Mouse (Mus musculus): ENCODE measurements around the gene Ext2. TPM values are rescaled to one million over a fixed set of nuclear protein-coding genes. Genes with fewer than 3 reads are reported as not detected.

Ext2 gene
- total and polyA plus RNA-seq, 3 experiments, result 28.9 to 44.0 (median 43.8) TPM

- H3K27ac ChIP-seq, result no peak overlapping the region
- H3K4me1 ChIP-seq (ENCODE audit: control insufficient read depth, insufficient read depth, low read length), result no peaks in the 10 kb centered on the region
- H3K4me3 ChIP-seq, result no peak overlapping the region
- no peak for TF ChIP-seq EP300 (IDR thresholded peaks at IDR 0.05; ENCODE audit: insufficient read depth, low read depth, low read length)
- no peak for TF ChIP-seq CTCF (IDR thresholded peaks at IDR 0.05)
- TF ChIP-seq POLR2A (IDR thresholded peaks at IDR 0.05; ENCODE audit: insufficient read depth, low read depth, low read length), result no peak
- 68% methylated on average over 16 of the region's 16 CpGs for whole genome bisulfite sequencing
- H3K79me2 ChIP-seq (replicated peaks; ENCODE audit: control insufficient read depth, insufficient read depth, low read length), result no peaks in the 10 kb centered on the region
- intact Hi-C loops (cut with DNase I), result no loop called here
- no peak for DNase-seq
- no peak overlapping the region for H3K9ac ChIP-seq (ENCODE audit: low read depth, low read length)
- H3K27me3 ChIP-seq (ENCODE audit: control insufficient read depth, insufficient read depth, low read length), result no peaks in the 10 kb centered on the region
- no peaks in the 10 kb centered on the region for H3K36me3 ChIP-seq (ENCODE audit: control insufficient read depth, insufficient read depth, low read length)
Measured at GRCm38 (mm10) chr2:93779081-93779896, 43.1 kb downstream of the Ext2 start.

- no peaks in the 10 kb centered on the region for H3K36me3 ChIP-seq (ENCODE audit: control insufficient read depth, insufficient read depth, low read length)
- DNase-seq, result no peak
- no peaks in the 10 kb centered on the region for H3K4me1 ChIP-seq (ENCODE audit: control insufficient read depth, insufficient read depth, low read length)
- 91% methylated on average over 5 of the region's 5 CpGs for WGBS
- intact Hi-C loops (cut with DNase I), result no loop called here
- no peak for TF ChIP-seq EP300 (IDR thresholded peaks at IDR 0.05; ENCODE audit: insufficient read depth, low read depth, low read length)
- TF ChIP-seq POLR2A (IDR thresholded peaks at IDR 0.05; ENCODE audit: insufficient read depth, low read depth, low read length), result no peak
- no peak for TF ChIP-seq CTCF (IDR thresholded peaks at IDR 0.05)
- no peak overlapping the region for H3K27ac ChIP-seq
- H3K27me3 ChIP-seq (ENCODE audit: control insufficient read depth, insufficient read depth, low read length), result no peaks in the 10 kb centered on the region
- H3K4me3 ChIP-seq, result no peak overlapping the region
- H3K79me2 ChIP-seq (replicated peaks; ENCODE audit: control insufficient read depth, insufficient read depth, low read length), result no peaks in the 10 kb centered on the region
- H3K9ac ChIP-seq (ENCODE audit: low read depth, low read length), result no peak overlapping the region
Measured at GRCm38 (mm10) chr2:93778616-93779015, 43.8 kb downstream of the Ext2 start.

GRCm38 (mm10) chr2:93777056-93777430, 45.3 kb downstream of the Ext2 start:
- no peak overlapping the region for H3K4me3 ChIP-seq
- DNase-seq, result no peak
- intact Hi-C loops (cut with DNase I), result no loop called here
- H3K36me3 ChIP-seq (ENCODE audit: control insufficient read depth, insufficient read depth, low read length), result no peaks in the 10 kb centered on the region
- no peak overlapping the region for H3K9ac ChIP-seq (ENCODE audit: low read depth, low read length)
- 89% methylated on average over 4 of the region's 4 CpGs for WGBS
- TF ChIP-seq EP300 (IDR thresholded peaks at IDR 0.05; ENCODE audit: insufficient read depth, low read depth, low read length), result no peak
- H3K27ac ChIP-seq, result no peak overlapping the region
- no peaks in the 10 kb centered on the region for H3K27me3 ChIP-seq (ENCODE audit: control insufficient read depth, insufficient read depth, low read length)
- H3K79me2 ChIP-seq (replicated peaks; ENCODE audit: control insufficient read depth, insufficient read depth, low read length), result no peaks in the 10 kb centered on the region
- peaks cover 4% of the 10 kb centered on the region for H3K4me1 ChIP-seq (ENCODE audit: control insufficient read depth, insufficient read depth, low read length)

- Histone ChIP-seq H3K27me3 (ENCODE audit: control insufficient read depth, insufficient read depth, low read length) (no peaks in the 10 kb centered on the region), H3K36me3 (ENCODE audit: control insufficient read depth, insufficient read depth, low read length) (no peaks in the 10 kb centered on the region), H3K9ac (ENCODE audit: low read depth, low read length) (no peak overlapping the region), H3K4me1 (ENCODE audit: control insufficient read depth, insufficient read depth, low read length) (peaks cover 4% of the 10 kb centered on the region), H3K27ac (no peak overlapping the region), H3K79me2 (replicated peaks; ENCODE audit: control insufficient read depth, insufficient read depth, low read length) (no peaks in the 10 kb centered on the region), H3K4me3 (no peak overlapping the region)
- DNase-seq, result no peak
- TF ChIP-seq CTCF (IDR thresholded peaks at IDR 0.05), result no peak
- intact Hi-C loops (cut with DNase I), result no loop called here
- 95% methylated on average over 7 of the region's 7 CpGs for WGBS
Measured at GRCm38 (mm10) chr2:93776267-93777055, 45.9 kb downstream of the Ext2 start.

GRCm38 (mm10) chr2:93775431-93775830, 46.9 kb downstream of the Ext2 start:
- Histone ChIP-seq H3K27me3 (ENCODE audit: control insufficient read depth, insufficient read depth, low read length) (no peaks in the 10 kb centered on the region), H3K9ac (ENCODE audit: low read depth, low read length) (no peak overlapping the region), H3K4me1 (ENCODE audit: control insufficient read depth, insufficient read depth, low read length) (peaks cover 4% of the 10 kb centered on the region), H3K27ac (no peak overlapping the region), H3K79me2 (replicated peaks; ENCODE audit: control insufficient read depth, insufficient read depth, low read length) (no peaks in the 10 kb centered on the region), H3K36me3 (ENCODE audit: control insufficient read depth, insufficient read depth, low read length) (no peaks in the 10 kb centered on the region), H3K4me3 (no peak overlapping the region)
- TF ChIP-seq CTCF (IDR thresholded peaks at IDR 0.05) (no peak), EP300 (IDR thresholded peaks at IDR 0.05; ENCODE audit: insufficient read depth, low read depth, low read length) (no peak), POLR2A (IDR thresholded peaks at IDR 0.05; ENCODE audit: insufficient read depth, low read depth, low read length) (no peak)
- intact Hi-C loops (cut with DNase I), result no loop called here
- WGBS, result 46% methylated on average over 4 of the region's 4 CpGs
- DNase-seq, result no peak

- Histone ChIP-seq H3K9ac (ENCODE audit: low read depth, low read length) (no peak overlapping the region), H3K4me1 (ENCODE audit: control insufficient read depth, insufficient read depth, low read length) (peaks cover 4% of the 10 kb centered on the region), H3K36me3 (ENCODE audit: control insufficient read depth, insufficient read depth, low read length) (no peaks in the 10 kb centered on the region), H3K27me3 (ENCODE audit: control insufficient read depth, insufficient read depth, low read length) (no peaks in the 10 kb centered on the region), H3K79me2 (replicated peaks; ENCODE audit: control insufficient read depth, insufficient read depth, low read length) (no peaks in the 10 kb centered on the region), H3K27ac (no peak overlapping the region), H3K4me3 (no peak overlapping the region)
- intact Hi-C loops (cut with DNase I), result loop anchor here (5.0 kb wide), 1 partner anchor 48 kb away; no protein-coding TSS in a partner anchor
- 58% methylated on average over 5 of the region's 5 CpGs for WGBS
- TF ChIP-seq CTCF (IDR thresholded peaks at IDR 0.05) (no peak), EP300 (IDR thresholded peaks at IDR 0.05; ENCODE audit: insufficient read depth, low read depth, low read length) (no peak), POLR2A (IDR thresholded peaks at IDR 0.05; ENCODE audit: insufficient read depth, low read depth, low read length) (no peak)
- no peak for DNase-seq
Measured at GRCm38 (mm10) chr2:93774946-93775345, 47.4 kb downstream of the Ext2 start.

All from heart, adult 2 months (tissue).